Mouse (Mus musculus) neutrophil, adult 5-6 weeks (primary cell): ENCODE measurements around the gene Eva1c. TPM values are rescaled to one million over a fixed set of nuclear protein-coding genes. Genes with fewer than 3 reads are reported as not detected.

Experiments
- ATAC-seq: fragments of 151-379, 151-347 bp; 2 replicates; pipeline ENCODE4 v1.8.0; 2017; ENCODE audit warnings: mild to moderate bottlenecking, moderate TSS enrichment; ENCODE audit not compliant: insufficient number of reproducible peaks, poor library complexity, low FRiP score, severe bottlenecking; ENCODE audit errors: extremely low read depth
- total RNA-seq: library from RNA; stranded (forward); fragments of 200-1000 nt; gene quantifications from 2 replicates; pipeline ENCODE4 v1.2.3, GENCODE M21; 2017

Gene Eva1c
- total RNA-seq, 1 experiment from 2014 or later = not detected

DNA sequence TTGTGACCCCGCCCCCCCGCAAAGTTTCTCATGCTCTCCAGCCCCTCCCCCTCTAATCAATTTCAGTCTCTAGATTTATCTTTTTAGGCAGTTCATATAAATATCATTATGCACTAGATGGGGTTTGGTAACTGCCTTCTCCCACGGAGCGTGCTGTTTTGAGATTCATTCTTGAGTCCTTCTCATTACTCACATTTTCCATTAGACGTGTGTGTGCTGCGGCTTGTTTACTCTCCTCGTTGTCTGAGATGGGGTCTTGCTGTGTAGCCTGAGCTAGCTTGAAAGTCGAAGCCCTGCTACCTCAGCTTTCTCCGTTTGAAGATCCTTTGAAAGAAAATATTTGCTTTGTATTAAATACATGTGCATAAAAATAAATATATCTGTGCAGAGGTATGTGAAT, 67.3 kb downstream of the Eva1c start:
- ATAC-seq = no peak

DNA sequence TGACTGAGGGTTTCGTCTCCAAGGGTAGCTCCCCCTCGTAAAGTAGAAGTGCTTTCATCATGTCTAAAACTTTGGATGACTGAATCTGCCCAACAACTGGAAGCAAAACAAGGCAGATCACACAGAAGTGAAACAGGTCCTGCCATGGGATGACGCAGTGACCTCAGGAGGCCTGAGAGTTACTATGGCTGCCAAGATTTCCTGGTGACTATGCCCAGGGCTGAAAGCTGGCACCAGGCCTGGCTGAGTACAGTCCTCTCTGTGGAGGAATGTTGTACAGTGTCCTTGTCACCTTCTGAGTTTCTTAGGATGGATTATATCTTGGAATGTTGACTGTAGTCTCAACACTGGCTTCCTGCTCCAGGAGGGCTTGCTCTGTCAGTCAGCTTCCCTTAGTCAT, 71.1 kb downstream of the Eva1c start:
- ATAC-seq = no peak

DNA sequence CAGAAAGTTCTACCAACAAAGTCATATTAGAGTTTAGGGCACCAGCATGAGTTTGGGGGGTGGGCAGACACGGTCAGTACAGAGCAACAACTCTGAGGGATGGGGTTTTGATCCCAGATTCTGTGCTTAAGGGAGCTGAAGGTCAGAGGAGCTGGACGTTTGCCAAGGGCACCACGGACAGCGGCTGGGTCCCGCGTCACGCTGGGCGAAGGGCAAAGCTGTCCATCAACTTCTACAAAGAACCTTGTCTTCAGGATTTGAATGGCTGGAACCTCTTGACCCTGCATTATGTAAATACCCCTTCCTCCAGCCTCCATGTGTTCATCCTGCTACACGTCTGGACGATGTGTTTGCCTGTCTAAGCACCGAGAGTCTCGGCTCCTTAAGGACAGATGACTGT, 73.0 kb downstream of the Eva1c start:
- ATAC-seq = no peak

DNA sequence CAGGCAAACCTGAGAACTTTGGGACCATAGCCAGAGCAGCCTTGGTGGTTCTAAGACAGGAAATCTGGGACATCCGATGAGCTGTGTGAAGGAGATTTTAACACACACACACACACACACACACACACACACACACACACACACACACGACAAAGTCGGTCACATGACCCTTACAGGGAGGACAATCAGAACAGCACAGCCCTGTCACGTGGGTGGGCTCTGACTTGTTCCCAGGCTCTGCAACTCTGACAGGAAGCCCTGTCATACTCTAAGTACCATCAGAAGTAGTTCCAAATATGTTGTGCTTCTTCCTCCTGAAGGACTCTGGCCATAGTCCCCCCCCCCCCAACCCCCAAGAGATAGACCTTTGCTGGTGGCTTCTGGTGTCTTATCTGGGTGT, 74.8 kb downstream of the Eva1c start:
- no peak for ATAC-seq

DNA sequence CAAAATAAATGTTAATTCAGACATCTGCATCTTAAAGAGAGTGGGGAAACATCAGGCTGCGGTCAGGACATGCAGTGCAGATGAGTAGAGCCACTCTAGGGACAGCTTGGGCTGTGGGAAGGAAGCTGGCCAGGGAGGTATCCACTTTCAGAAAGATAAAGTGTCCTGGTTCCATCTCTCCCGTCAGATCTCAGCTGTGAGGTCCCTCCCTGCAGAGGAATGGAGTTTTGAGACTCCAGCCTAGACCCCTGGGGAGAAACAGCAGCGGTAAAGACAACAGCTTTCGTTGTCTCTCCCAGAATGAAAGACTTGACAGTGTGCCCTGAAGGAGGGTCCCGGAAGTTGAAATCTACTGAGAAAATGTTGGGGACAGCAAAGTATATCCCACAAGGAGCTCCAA, 76.8 kb downstream of the Eva1c start:
- ATAC-seq = no peak

DNA sequence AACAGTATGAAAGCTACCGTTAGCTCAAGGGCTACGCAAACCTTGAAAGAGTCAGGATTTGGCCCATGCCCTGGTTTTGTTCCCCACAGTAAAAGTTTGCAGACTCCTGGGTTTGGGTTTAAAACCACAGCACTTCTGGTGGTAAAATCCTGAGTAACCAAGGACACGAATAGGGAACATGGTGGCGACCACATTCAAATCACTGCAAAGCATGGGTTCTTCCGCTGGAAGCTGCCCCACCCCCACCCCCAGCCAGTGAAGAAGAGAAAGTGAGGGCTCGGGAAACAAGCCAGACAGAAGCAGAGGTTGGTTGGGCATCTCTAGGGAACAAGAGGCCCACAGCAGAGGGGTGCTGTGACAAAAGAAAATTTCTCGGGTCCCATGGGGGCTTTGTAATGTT, 80.7 kb downstream of the Eva1c start:
- ATAC-seq = no peak

DNA sequence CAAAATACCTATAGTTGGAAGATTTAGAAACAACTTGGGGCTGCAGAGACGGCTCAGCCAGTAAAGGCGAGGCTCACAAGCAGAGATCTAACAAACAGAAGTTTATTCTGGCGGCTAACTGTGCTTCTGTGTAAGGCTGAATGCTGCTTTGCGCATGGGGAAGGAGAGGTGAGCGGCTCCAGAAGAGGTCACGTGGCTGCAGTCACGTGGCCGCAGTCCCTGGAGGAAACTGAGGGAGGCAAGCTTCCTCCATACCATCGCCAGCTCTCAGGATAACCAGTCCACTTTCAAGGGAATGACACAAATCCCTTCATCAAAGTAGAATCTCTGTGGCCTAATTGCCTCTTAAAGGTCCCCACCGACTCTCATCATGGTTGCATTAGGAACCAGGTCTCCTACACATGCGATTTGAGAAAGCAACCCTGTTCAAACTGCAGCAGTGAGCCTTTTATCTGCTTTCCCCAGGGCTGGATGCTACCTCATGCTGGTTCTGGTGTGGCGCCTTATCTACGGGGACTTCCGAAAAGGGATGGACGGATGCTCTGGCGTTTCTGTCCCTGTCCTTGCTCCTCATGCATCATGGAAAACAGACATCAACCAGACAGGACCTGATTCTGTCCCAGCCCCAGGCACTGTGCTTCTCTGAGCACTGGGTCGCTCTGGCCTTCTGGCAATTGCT, 84.5 kb downstream of the Eva1c start:
- ATAC-seq = no peak

DNA sequence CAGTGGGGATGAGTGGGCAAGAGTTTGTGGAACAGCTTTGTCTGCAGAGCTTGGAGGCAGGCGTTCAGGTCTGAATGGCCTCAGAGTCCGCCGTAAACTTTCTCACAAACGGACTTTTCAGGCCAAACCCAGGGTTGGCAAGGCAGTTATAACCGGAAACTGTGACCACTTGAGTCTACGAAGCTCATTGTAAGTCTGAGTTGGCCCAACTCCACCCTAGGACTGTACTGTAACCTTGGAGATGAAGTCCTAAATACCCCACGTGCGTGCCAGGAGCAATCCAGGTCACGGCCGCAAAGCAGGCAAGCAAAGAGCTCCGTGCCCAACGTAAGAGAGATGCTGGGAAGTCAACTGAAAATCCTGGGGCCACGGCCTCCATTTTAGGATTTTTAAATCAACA, 85.2 kb downstream of the Eva1c start:
- ATAC-seq = no peak

DNA sequence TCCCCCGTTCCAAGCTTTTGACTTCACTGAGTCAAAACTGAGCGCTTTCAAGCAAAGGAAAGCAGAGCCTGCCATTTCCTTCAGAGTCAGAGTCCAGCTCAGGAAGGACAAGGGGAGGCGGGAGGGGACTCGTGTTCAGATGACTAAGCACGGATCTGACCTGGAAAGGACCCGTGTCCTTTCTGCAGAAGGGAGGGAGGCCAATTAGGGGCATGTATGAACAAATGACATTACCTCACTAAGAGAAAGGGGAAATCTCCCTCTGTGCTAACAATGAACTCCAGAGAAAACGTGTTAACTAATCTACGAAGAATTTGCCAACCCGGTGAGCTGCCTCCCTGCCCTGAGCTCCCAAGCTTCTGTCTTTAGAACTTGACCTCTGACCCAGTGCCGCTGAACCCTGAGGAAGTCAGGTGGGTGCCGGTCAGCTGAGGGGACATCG, 89.5 kb downstream of the Eva1c start:
- ATAC-seq = no peak

DNA sequence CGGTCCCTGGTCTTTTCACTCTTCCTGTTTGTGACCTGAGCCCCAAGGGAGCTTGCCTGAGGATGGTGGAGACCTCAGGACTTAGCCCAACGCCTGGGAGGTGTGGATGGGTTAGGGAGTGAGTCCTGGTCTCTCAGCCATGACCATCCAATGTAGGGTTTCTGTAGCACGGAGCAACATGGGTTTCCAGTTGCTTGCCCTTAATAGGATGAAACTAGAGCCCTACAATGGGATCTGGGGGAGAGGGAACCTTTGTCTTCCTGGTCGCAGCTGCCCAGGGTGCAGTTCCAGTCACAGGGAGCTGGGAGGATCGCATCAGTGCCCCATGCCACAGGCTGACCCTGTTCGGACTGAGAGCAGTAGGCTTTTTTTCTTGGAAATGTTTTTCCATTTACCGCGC, 90.6 kb downstream of the Eva1c start:
- no peak for ATAC-seq

DNA sequence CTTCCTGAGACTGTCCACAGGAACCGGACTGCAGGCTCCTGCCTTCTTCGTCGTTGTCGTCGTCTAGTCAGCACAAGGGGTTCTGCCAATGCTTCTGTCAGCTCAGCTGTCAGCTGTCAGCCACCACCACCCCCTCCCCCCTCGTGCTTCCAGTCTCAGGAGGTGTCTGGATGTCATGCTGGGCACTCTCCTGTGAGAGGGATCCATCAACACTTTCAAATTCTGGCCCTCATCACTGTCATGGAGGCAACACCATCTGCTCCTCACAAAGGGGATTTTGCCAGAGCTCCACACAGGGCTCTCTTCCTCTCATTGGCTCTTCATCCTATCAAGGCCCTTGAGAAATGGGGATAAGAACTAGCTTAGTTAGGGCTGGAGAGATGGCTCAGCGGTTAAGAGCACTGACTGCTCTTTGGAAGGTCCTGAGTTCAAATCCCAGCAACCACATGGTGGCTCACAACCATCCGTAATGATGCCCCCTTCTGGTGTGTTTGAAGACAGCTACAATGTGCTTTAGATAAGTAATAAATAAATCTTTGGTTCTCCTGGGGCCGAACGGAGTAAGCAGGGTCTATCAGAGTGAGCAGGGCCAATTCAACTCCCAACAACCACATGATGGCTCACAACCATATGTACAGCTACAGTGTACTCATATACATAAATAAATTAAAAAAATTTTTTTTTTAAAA, 95.1 kb downstream of the Eva1c start:
- ATAC-seq = no peak

DNA sequence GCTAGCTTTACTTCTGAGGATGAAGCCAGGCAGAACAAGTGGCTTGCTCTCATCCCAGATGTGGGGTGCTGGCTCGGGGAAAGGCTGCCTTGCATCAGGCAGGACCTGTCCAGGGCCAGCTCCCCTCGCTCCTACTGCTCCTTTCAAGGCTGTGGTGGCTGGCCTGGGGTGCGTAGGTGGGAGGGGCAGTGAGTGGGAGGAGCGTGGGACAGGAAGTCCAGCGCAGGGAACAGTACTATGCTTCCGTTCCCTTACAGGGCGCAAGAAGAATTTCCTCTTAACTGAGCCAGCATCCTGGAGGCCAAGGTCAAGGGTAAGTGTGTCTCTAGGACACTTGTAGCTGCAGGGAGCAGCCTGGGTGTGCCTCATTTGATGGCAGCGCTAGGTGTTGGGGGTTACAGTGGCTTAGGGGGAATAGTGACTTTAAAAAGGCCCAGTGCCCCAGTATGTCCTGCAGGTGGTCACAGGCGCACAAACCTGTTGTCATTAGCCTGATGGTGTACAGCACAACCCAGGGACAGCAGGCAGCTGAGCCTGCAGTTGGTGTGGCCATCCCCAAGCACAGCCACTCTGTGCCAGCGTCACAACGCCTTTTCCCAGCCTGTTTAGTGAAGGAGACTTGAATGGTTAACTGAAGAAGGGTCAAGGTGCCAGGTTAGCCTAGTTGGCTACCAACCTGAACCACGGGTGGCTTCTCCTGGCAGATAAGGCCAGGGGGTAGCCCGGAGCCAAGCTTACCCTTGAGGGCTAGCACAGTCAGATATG, 98.3 kb downstream of the Eva1c start:
- no peak for ATAC-seq

DNA sequence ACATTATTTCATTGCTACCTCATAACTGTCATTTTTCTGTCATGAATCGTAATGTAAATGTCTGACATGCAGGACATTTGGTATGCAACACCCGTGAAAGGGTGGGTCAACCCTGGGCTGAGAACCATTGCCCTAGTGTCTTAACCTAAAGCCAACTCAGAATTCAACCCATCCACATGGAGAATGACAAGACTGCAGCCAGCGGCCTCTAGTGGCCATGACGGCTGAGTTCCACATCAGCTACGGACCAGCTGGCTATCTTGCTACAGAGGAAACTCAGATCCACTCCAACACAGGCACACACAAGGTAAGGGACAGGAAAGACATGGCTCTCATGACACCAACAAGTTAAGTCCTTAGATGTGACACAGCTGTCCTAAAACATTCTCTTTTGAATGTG, 98.9 kb downstream of the Eva1c start:
- ATAC-seq = no peak

DNA sequence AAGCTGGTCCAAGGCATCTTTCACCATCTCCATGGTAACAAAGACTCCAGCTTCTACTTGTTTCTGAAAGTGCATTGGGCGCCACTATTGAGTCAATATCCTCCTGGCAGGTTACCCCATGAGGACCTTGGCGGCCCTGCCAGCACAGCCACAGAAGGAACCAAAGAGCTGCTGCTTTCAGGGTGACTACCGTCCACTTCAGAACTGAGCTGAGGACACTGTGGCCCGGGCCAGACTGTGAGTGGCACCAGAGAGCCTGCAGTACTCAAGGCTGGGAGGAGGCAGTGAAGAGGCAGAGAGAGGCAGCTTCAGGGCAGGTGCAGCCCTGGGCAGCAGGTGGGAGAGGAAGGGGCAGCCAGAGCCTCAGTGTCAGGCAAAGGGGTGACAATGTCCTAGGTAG, 100.9 kb downstream of the Eva1c start:
- no peak for ATAC-seq

DNA sequence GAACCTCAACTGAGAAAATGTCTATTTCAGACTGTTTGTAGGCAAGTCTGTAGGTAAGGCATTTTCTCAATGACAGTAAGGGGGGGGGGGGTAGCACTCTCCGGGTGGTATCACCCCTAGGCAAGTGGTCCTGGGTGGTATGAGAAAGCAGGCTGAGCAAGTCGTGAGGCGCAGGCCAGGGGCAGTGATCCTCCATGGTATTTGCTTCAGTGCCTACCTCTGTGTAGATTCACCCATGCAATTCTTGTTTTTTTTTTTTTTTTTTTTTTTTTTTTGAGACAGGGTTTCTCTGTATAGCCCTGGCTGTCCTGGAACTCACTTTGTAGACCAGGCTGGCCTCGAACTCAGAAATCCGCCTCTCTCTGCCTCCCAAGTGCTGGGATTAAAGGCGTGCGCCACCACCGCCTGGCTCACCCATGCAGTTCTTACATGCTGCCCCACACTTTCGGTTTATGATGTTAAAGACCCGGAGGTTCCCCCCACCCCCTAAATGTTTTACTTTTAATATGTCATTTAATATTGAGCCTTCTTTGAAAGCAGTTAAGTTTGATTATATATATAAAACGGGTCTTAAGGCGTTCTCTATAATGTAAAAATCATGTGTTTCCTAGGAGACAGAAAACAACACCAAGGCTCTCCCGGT, 107.1 kb downstream of the Eva1c start:
- no peak for ATAC-seq

DNA sequence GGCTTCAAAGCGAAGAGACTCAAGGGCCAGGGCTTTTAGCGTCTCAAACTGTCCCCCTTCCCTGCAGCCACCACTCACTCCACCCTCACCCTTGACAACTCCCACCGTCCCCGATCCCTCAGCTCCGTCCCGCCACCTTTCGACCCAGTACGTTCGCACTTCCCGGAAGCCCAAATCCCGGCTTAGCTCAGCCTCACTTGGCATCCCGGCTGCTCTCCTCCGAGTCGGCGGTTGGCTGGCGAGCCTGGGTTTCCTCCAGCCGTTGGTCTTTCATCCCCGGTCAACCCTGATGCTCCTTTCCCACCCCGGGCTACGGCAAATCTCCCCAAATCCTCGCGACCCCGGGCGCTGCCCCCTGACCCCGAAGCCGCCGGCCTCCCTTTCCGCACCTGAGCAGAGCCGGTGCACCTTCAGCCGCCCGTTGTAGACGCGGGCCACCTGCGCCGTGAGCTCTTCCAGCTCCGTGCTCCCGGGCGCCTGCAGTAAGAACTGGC, 107.7 kb downstream of the Eva1c start:
- ATAC-seq = peak; percentile 1; the same call in 1 of the 2 replicates

DNA sequence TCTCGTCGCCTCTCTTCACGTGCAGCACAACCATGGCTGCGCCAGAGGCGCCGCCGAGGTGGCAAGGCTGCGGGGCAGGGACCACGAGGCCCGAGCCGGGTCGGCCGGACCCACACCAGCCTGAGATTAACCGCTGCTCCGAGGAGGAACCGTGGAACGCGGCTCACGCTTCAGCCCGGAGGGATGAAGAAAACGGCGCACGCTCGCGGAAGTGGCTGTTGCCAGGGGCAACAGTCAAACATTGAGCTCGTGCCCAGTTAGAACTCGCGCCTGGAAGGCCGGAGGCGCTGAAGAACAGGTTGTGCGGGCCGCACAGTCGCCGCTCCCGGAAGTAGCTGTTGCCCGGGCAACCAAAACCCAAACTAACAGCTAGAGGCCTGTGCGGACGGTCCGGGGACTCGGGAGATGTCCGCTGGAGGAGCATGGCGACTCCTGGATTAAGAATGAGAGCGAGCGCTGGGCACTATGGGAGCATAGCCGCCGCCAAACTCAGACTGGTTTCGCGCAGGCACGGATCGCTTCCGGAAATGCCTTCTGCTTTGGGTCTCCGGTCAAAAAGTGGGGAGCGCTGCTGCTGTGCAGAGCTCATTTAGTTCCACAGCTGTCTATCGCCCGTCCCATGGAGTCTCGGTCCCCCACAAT, 108.3 kb downstream of the Eva1c start, which contains the start of gene Cfap298:
Gene Cfap298, minus strand, starts transcription at position 428 of the 642 bp plus-strand sequence.
- ATAC-seq = peak; percentile 97

DNA sequence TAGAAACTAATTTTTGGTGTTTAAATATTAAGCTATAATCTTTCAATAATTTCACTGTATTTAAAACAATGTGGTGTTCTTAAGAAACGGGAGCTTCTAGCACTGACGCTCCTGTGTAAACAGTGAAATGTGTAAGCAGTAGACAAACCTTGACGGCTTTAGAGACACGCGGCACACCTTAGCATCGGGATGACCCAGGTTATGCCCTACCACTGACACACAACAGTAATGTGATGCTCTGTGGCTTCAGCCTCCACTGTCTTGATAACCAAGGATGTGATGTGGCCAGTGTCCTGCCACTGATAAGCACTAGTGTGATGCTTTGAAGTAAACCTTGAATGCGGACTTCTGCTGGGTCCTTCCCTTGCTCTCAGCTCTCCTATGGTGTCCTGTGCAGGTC, 114.7 kb downstream of the Eva1c start:
- no peak for ATAC-seq

DNA sequence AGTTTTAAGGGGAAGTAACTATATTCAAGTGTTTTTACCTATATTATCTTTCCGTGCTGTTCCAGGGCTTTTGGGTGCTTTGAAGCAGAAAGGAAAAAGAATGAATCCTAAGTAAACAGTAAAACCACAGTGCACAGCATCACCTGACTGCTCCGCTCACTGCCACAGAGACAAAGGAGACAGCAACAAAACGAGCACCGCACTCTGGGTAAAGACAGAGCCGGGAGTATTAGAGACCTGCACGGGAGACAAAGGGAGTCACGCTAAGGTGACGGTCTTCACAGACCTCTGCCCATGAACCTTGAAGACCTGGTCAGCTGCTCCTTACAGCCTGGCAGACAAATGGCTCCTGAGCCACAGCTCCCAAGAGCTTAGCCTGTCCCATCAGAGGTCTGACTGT, 120.5 kb downstream of the Eva1c start:
- no peak for ATAC-seq
